Mouse (Mus musculus) testis, adult 2 months (tissue): ENCODE data around the gene Chrm4.

Experiments used
- CTCF ChIP-seq: fragments of 200-500 bp; IDR thresholded peaks from 2 replicates; pipeline ENCODE4 v1.5.1; 2012; ENCODE audit warnings: low read depth, mild to moderate bottlenecking, inconsistent platforms, low read length, moderate library complexity; ENCODE audit not compliant: control insufficient read depth, insufficient read depth, insufficient replicate concordance
- POLR2A ChIP-seq: fragments of 200-500 bp; IDR thresholded peaks from 2 replicates; pipeline ENCODE4 v1.6.1; 2012; ENCODE audit warnings: low read depth, mild to moderate bottlenecking, inconsistent platforms, low read length, moderate library complexity; ENCODE audit not compliant: control insufficient read depth

DNA sequence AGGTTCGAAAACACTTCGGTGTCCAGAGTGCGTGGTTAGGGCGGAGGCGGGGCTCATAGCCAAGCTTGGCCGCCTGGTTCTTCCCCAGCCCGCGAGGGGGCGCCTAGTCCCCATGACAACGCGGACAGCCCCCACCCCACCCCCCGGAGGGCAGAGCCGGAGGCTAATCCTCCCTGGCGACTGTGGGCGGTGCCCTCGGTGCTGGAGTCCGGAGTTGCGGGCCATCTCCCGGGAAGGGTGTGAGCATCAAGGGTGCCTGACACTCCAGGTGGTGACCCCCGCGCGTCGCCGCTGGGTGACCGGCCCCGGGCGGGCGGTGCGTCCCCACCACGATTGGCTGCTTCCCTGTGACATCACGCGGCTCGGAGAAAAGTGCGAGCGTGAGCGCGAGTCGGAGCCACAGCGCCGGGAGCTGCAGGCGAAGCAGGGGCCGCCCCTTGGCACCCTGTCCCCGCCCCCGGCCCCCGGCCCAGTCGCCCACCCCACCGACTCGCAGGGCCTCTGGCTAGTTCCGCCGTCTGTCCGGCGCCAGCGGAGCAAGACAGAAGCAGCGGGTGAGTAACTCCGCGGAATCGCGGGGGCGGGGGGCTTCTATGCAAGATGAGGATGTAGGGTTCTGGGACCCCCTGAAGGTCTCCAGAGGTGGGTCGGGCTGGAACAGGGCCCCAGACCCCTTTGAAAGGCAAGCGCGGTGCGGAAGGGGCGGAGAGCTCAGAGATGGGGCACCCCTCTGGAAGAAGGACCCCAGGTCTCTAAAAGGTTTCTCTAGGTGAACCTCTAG lies 5.1 kb upstream of the Chrm4 start:
- TF ChIP-seq CTCF, result peak; percentile 26; the same call in 1 of the 2 replicates
- TF ChIP-seq POLR2A, result no peak
